Mouse (Mus musculus): Measurements from ENCODE around the gene Tex35. TPM values are rescaled to one million over a fixed set of nuclear protein-coding genes. Genes with fewer than 3 reads are reported as not detected.
A peak's percentile ranks its signal among the peaks of the same experiment; 100 is the strongest.

The Tex35 gene
- total RNA-seq (2021): not detected
- long read RNA-seq, experiment 1: 0 reads
- long read RNA-seq, experiment 2: 0 reads

GRCm38 (mm10) chr1:157108580-157108979 lies at the start of gene Tex35:
Gene Tex35, minus strand, starts transcription at chr1:157108680.
- DNase-seq (ENCODE audit: low spot score in 2 of 2): no peak

GRCm38 (mm10) chr1:157153781-157154180 lies 45.3 kb upstream of the Tex35 start:
- no peak for DNase-seq (ENCODE audit: low spot score in 2 of 2)

GRCm38 (mm10) chr1:157150107-157150506 lies 41.6 kb upstream of the Tex35 start:
- no peak for DNase-seq (ENCODE audit: low spot score in 2 of 2)

GRCm38 (mm10) chr1:157144621-157145020 lies 36.1 kb upstream of the Tex35 start:
- no peak for DNase-seq (ENCODE audit: low spot score in 2 of 2)

GRCm38 (mm10) chr1:157143326-157143932 lies 34.9 kb upstream of the Tex35 start:
- no peak for DNase-seq (ENCODE audit: low spot score in 2 of 2)

- no peak for DNase-seq (ENCODE audit: low spot score in 2 of 2)
Observed at GRCm38 (mm10) chr1:157141014-157141413, 32.5 kb upstream of the Tex35 start.

GRCm38 (mm10) chr1:157137854-157138241 lies 29.4 kb upstream of the Tex35 start:
- DNase-seq (ENCODE audit: low spot score in 2 of 2): no peak

- DNase-seq (ENCODE audit: low spot score in 2 of 2): no peak
Observed at GRCm38 (mm10) chr1:157137132-157137853, 28.8 kb upstream of the Tex35 start.

- no peak for DNase-seq (ENCODE audit: low spot score in 2 of 2)
Observed at GRCm38 (mm10) chr1:157128219-157128618, 19.7 kb upstream of the Tex35 start.

- DNase-seq (ENCODE audit: low spot score in 2 of 2): no peak
Observed at GRCm38 (mm10) chr1:157123836-157124235, 15.4 kb upstream of the Tex35 start.

- no peak for DNase-seq (ENCODE audit: low spot score in 2 of 2)
Observed at GRCm38 (mm10) chr1:157119168-157119567, 10.7 kb upstream of the Tex35 start.

- no peak for DNase-seq (ENCODE audit: low spot score in 2 of 2)
Observed at GRCm38 (mm10) chr1:157117440-157117839, 9.0 kb upstream of the Tex35 start.

GRCm38 (mm10) chr1:157114492-157114891 lies 6.0 kb upstream of the Tex35 start:
- no peak for DNase-seq (ENCODE audit: low spot score in 2 of 2)

GRCm38 (mm10) chr1:157110287-157110835 lies 1.9 kb upstream of the Tex35 start:
- no peak for DNase-seq (ENCODE audit: low spot score in 2 of 2)

- no peak for DNase-seq (ENCODE audit: low spot score in 2 of 2)
Observed at GRCm38 (mm10) chr1:157101122-157101865, 7.2 kb downstream of the Tex35 start.

GRCm38 (mm10) chr1:157095534-157095933 lies 12.9 kb downstream of the Tex35 start:
- DNase-seq (ENCODE audit: low spot score in 2 of 2): no peak

- DNase-seq (ENCODE audit: low spot score in 2 of 2): no peak
Observed at GRCm38 (mm10) chr1:157092622-157093021, 15.9 kb downstream of the Tex35 start.

GRCm38 (mm10) chr1:157092140-157092539 lies 16.3 kb downstream of the Tex35 start:
- DNase-seq (ENCODE audit: low spot score in 2 of 2): no peak

GRCm38 (mm10) chr1:157090835-157091234 lies 17.6 kb downstream of the Tex35 start:
- DNase-seq (ENCODE audit: low spot score in 2 of 2): no peak

- peak; percentile 55 to 68 for DNase-seq (ENCODE audit: low spot score in 2 of 2)
Observed at GRCm38 (mm10) chr1:157086097-157086994, 22.1 kb downstream of the Tex35 start.

- no peak for DNase-seq (ENCODE audit: low spot score in 2 of 2)
Observed at GRCm38 (mm10) chr1:157082931-157083330, 25.5 kb downstream of the Tex35 start.

Measured in adrenal gland, adult 18-20 months (tissue).